Mouse (Mus musculus) lung, postnatal 25 days (tissue): Measurements from ENCODE around the gene Gm13285.
"Not testable (repeated sequence)": the region's sequence is repeated elsewhere in the genome, so short reads cannot be mapped to it uniquely, and the experiment has no call there.

Experiments used
- DNase-seq: peaks from one replicate; pipeline ENCODE4 v3.0.0; 2022; ENCODE audit warnings: low spot score

Gm13285 gene

DNA sequence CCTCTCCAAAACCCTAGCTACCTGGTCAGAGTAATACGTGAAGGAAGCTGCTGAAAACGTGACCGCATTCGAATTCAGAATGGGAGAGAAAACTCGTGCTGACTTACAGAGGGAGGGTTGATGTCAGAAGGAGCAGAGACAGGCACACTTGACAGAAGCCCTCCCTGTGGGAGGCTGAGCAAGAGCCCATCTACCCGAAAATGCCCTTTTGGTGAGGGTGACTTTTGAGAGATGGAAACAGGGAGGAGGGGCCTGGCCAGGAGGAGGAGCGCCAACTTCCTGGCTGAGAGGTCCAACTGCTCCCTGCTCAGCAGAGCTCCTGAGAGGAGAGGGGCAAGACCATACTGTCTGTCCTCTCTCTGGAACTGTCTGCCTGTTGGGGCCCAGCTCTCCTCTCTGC is at the start of gene Gm13285:
TSS of gene Gm13285 (plus strand) at position 301 of the 400 bp plus-strand sequence.
- DNase-seq: not testable (repeated sequence)

DNA sequence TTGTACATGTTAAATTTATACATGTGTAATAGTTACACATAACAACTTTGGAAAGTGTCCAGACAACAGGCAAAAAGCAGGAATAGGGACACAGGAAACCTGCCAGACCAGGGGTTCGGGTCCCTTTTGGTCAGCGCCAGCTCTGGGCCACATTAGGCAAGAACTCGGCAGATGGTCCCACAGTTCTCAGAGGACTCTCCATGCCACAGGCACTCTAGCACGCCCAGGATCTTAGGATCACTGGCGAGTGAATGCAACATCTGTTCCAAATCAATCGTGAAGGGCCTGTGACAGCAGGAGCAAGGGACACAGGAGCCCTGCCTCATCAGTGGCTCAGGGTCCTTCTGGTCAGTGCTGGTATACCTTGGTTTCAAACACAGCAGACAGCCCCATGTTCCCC is 49.5 kb upstream of the Gm13285 start:
- no peak for DNase-seq

DNA sequence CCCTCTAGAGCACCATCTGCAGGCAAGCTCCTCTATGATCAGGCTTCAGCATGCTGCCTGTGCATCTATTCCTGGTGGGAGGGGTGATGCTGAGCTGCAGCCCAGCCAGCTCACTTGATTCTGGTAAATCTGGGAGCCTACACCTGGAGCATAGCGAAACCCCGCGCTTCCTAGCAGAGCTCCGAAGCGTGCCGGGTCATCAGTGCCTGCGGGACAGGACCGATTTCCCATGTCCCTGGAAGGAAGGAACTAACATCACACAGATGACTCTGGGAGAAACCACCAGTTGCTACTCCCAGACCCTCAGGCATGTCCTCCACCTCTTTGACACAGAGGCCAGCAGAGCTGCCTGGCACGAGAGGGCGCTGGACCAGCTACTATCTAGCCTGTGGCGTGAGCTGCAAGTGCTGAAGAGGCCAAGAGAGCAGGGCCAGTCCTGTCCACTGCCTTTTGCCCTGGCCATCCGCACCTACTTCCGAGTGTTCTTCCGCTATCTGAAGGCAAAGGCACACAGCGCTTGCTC is 44.6 kb upstream of the Gm13285 start, which contains the start of gene Gm13271:
TSS of gene Gm13271 (plus strand) at position 51 of the 523 bp plus-strand sequence.
- DNase-seq: peak; percentile 39

DNA sequence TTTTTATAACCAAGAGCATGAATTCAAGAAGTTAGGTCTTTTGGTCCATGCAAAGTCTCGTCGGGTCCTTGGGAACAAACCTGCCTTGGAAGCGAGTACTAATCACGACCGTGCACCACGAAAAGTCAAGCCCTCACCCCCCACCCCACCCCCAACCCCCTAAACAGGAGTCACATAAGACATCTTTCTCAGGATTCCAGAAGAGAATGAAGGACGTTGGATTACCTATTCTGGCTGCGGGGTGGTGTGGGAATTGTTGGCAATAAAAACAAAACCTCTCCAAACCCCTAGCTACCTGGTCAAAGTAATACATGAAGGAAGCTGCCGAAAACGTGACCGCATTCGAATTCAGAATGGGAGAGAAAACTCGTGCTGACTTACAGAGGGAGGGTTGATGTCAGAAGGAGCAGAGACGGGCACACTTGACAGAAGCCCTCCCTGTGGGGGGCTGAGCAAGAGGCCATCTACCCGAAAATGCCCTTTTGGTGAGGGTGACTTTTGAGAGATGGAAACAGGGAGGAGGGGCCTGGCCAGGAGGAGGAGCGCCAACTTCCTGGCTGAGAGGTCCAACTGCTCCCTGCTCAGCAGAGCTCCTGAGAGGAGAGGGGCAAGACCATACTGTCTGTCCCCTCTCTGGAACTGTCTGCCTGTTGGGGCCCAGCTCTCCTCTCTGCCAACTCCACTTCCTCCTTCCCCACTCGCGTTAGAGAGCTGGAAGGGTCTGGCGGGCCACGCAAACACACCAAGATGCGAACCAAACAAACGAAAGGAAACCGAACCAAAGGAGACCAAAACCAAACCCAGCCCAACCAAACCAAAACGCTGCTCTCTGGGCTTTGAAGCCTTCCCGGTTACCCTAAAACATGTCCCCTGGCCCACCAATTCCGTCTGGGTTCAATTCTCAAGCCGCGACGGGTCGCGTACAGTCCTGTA is 42.6 kb upstream of the Gm13285 start:
- not testable (repeated sequence) for DNase-seq

DNA sequence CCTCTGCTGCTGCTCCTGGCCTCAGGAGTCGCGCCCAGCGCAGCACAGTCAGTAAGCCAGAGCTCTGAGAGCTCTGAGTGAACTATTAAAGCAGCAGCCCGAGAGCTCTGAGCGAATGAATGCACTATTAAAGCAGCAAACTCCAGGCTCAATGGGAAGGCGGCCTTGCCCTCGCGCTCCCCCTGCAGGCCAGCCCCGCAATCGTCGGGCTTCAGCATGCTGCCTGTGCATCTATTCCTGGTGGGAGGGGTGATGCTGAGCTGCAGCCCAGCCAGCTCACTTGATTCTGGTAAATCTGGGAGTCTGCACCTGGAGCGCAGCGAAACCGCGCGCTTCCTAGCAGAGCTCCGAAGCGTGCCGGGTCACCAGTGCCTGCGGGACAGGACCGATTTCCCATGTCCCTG is 41.8 kb upstream of the Gm13285 start:
- DNase-seq: peak; percentile 88

DNA sequence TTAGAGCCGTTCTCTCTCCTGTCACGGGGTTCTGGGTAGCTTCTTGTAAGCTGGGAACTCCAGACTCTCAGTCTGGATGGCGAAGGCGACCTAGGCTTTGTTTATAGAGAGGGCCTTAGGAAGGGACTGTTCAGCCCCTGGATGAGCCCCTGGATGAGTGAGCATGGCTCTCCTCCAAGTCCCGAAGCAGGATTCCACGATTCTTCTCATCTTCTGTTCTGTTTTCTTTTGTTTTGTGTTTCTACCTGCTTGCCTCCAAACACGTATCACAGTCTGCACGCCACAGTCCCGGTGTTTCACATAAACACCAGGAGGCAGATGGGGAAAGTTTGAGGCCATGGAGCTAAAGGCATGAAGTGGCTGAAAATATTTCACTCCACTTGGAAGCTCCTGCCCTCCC is 40.7 kb upstream of the Gm13285 start:
- DNase-seq: not testable (repeated sequence)

DNA sequence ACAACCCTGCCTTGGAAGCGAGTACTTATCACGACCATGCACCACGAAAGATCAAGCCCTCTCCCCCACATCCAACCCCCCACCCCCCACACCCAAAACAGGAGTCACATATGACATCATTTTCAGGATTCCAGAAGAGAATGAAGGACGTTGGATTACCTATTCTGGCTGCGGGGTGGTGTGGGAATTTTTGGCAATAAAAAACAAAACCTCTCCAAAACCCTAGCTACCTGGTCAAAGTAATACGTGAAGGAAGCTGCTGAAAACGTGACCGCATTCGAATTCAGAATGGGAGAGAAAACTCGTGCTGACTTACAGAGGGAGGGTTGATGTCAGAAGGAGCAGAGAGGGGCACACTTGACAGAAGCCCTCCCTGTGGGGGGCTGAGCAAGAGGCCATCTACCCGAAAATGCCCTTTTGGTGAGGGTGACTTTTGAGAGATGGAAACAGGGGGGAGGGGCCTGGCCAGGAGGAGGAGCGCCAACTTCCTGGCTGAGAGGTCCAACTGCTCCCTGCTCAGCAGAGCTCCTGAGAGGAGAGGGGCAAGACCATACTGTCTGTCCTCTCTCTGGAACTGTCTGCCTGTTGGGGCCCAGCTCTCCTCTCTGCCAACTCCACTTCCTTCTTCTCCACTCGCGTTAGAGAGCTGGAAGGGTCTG is 39.7 kb upstream of the Gm13285 start, which contains the start of gene Gm13283:
TSS of gene Gm13283 (plus strand) at position 510 of the 659 bp plus-strand sequence.
- DNase-seq: not testable (repeated sequence)

DNA sequence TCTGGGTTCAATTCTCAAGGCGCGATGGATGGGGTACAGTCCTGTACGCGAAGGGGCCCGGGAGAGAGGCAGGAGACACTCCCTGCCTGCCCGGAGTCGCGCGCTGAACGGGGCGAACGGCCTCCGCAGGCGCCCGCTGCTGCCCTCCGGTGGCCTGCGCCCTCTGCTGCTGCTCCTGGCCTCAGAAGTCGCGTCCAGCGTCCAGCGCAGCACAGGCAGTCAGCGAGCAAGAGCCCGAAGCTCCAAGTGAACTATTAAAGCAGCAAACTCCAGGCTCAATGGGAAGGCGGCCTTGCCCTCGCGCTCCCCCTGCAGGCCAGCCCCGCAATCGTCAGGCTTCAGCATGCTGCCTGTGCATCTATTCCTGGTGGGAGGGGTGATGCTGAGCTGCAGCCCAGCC is 39.0 kb upstream of the Gm13285 start:
- DNase-seq: peak; percentile 85

DNA sequence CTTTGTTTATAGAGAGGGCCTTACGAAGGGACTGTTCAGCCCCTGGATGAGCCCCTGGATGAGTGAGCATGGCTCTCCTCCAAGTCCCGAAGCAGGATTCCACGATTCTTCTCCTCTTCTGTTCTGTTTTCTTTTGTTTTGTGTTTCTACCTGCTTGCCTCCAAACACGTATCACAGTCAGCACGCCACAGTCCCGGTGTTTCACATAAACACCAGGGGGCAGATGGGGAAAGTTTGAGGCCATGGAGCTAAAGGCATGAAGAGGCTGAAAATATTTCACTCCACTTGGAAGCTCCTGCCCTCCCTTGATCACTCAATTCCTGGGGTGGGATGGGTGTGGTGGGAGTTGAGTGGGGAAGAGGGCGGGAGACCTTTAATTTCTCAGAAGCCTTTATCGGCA is 37.7 kb upstream of the Gm13285 start:
- DNase-seq: peak; percentile 47

DNA sequence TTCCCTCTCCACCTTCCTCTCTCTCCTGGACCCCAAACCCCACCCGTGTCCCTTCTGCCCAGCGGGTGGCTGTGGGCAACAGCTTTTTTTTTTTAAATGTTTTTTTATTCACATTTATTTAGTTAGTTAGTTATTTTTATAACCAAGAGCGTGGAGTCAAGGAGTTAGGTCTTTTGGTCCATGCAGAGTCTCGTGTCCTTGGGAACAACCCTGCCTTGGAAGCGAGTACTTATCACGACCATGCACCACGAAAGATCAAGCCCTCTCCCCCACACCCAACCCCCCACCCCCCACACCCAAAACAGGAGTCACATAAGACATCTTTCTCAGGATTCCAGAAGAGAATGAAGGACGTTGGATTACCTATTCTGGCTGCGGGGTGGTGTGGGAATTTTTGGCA is 37.1 kb upstream of the Gm13285 start:
- DNase-seq: not testable (repeated sequence)

DNA sequence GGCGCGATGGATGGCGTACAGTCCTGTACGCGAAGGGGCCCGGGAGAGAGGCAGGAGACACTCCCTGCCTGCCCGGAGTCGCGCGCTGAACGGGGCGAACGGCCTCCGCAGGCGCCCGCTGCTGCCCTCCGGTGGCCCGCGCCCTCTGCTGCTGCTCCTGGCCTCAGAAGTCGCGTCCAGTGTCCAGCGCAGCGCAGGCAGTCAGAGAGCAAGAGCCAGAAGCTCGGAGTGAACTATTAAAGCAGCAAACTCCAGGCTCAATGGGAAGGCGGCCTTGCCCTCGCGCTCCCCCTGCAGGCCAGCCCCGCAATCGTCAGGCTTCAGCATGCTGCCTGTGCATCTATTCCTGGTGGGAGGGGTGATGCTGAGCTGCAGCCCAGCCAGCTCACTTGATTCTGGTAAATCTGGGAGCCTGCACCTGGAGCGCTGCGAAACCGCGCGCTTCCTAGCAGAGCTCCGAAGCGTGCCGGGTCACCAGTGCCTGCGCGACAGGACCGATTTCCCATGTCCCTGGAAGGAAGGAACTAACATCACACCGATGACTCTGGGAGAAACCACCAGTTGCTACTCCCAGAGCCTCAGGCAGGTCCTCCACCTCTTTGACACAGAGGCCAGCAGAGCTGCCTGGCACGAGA is 36.0 kb upstream of the Gm13285 start:
- peak; percentile 62 for DNase-seq

DNA sequence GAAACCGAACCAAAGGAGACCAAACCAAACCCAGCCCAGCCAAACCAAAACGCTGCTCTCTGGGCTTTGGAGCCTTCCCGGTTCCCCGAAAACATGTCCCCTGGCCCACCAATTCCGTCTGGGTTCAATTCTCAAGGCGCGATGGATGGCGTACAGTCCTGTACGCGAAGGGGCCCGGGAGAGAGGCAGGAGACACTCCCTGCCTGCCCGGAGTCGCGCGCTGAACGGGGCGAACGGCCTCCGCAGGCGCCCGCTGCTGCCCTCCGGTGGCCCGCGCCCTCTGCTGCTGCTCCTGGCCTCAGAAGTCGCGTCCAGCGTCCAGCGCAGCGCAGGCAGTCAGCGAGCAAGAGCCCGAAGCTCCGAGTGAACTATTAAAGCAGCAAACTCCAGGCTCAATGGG is 25.9 kb upstream of the Gm13285 start, which contains the start of gene Gm13290:
TSS of gene Gm13290 (plus strand) at position 301 of the 400 bp plus-strand sequence.
- DNase-seq: not testable (repeated sequence)

DNA sequence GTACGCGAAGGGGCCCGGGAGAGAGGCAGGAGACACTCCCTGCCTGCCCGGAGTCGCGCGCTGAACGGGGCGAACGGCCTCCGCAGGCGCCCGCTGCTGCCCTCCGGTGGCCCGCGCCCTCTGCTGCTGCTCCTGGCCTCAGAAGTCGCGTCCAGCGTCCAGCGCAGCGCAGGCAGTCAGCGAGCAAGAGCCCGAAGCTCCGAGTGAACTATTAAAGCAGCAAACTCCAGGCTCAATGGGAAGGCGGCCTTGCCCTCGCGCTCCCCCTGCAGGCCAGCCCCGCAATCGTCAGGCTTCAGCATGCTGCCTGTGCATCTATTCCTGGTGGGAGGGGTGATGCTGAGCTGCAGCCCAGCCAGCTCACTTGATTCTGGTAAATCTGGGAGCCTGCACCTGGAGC is 22.8 kb upstream of the Gm13285 start, which contains the start of gene Gm13289:
TSS of gene Gm13289 (plus strand) at position 301 of the 400 bp plus-strand sequence.
- not testable (repeated sequence) for DNase-seq

DNA sequence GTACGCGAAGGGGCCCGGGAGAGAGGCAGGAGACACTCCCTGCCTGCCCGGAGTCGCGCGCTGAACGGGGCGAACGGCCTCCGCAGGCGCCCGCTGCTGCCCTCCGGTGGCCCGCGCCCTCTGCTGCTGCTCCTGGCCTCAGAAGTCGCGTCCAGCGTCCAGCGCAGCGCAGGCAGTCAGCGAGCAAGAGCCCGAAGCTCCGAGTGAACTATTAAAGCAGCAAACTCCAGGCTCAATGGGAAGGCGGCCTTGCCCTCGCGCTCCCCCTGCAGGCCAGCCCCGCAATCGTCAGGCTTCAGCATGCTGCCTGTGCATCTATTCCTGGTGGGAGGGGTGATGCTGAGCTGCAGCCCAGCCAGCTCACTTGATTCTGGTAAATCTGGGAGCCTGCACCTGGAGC is 19.9 kb upstream of the Gm13285 start, which contains the start of gene Gm13272:
TSS of gene Gm13272 (plus strand) at position 301 of the 400 bp plus-strand sequence.
- not testable (repeated sequence) for DNase-seq

DNA sequence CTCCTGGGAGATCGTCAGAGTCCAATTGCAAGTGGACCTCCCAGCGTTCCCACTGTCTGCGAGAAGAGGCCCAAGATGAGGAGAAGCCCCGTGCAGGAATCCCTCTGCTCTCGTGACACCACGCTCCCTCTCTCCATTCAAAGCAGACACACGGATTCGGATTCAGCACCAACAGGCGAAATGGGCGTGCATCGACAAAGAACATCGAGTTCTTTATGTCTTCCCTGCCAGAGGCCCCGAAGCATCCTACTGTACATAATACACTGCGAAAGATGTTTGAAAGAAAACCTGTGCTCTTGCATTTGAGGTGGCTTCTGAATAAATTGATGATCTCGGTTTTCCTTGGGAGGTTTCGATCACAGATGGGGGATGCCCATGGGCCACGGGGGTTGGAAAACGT is 19.1 kb upstream of the Gm13285 start:
- not testable (repeated sequence) for DNase-seq

DNA sequence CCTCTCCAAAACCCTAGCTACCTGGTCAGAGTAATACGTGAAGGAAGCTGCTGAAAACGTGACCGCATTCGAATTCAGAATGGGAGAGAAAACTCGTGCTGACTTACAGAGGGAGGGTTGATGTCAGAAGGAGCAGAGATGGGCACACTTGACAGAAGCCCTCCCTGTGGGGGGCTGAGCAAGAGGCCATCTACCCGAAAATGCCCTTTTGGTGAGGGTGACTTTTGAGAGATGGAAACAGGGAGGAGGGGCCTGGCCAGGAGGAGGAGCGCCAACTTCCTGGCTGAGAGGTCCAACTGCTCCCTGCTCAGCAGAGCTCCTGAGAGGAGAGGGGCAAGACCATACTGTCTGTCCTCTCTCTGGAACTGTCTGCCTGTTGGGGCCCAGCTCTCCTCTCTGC is 17.6 kb upstream of the Gm13285 start, which contains the start of gene Ifnz:
TSS of gene Ifnz (plus strand) at position 301 of the 400 bp plus-strand sequence.
- DNase-seq: not testable (repeated sequence)

DNA sequence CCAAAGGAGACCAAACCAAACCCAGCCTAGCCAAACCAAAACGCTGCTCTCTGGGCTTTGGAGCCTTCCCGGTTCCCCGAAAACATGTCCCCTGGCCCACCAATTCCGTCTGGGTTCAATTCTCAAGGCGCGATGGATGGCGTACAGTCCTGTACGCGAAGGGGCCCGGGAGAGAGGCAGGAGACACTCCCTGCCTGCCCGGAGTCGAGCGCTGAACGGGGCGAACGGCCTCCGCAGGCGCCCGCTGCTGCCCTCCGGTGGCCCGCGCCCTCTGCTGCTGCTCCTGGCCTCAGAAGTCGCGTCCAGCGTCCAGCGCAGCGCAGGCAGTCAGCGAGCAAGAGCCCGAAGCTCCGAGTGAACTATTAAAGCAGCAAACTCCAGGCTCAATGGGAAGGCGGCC is 17.1 kb upstream of the Gm13285 start:
- not testable (repeated sequence) for DNase-seq

DNA sequence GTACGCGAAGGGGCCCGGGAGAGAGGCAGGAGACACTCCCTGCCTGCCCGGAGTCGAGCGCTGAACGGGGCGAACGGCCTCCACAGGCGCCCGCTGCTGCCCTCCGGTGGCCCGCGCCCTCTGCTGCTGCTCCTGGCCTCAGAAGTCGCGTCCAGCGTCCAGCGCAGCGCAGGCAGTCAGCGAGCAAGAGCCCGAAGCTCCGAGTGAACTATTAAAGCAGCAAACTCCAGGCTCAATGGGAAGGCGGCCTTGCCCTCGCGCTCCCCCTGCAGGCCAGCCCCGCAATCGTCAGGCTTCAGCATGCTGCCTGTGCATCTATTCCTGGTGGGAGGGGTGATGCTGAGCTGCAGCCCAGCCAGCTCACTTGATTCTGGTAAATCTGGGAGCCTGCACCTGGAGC is 14.1 kb upstream of the Gm13285 start, which contains the start of gene Gm13276:
TSS of gene Gm13276 (plus strand) at position 301 of the 400 bp plus-strand sequence.
- DNase-seq: not testable (repeated sequence)

DNA sequence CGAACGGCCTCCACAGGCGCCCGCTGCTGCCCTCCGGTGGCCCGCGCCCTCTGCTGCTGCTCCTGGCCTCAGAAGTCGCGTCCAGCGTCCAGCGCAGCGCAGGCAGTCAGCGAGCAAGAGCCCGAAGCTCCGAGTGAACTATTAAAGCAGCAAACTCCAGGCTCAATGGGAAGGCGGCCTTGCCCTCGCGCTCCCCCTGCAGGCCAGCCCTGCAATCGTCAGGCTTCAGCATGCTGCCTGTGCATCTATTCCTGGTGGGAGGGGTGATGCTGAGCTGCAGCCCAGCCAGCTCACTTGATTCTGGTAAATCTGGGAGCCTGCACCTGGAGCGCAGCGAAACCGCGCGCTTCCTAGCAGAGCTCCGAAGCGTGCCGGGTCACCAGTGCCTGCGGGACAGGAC is 11.1 kb upstream of the Gm13285 start, which contains the start of gene Gm13277:
TSS of gene Gm13277 (plus strand) at position 231 of the 400 bp plus-strand sequence.
- peak; percentile 77 for DNase-seq

DNA sequence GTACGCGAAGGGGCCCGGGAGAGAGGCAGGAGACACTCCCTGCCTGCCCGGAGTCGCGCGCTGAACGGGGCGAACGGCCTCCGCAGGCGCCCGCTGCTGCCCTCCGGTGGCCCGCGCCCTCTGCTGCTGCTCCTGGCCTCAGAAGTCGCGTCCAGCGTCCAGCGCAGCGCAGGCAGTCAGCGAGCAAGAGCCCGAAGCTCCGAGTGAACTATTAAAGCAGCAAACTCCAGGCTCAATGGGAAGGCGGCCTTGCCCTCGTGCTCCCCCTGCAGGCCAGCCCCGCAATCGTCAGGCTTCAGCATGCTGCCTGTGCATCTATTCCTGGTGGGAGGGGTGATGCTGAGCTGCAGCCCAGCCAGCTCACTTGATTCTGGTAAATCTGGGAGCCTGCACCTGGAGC is 8.2 kb upstream of the Gm13285 start, which contains the start of gene Gm13278:
TSS of gene Gm13278 (plus strand) at position 301 of the 400 bp plus-strand sequence.
- not testable (repeated sequence) for DNase-seq
